Mouse (Mus musculus): Measurements from ENCODE around the gene Lrmda.

Lrmda gene

DNA sequence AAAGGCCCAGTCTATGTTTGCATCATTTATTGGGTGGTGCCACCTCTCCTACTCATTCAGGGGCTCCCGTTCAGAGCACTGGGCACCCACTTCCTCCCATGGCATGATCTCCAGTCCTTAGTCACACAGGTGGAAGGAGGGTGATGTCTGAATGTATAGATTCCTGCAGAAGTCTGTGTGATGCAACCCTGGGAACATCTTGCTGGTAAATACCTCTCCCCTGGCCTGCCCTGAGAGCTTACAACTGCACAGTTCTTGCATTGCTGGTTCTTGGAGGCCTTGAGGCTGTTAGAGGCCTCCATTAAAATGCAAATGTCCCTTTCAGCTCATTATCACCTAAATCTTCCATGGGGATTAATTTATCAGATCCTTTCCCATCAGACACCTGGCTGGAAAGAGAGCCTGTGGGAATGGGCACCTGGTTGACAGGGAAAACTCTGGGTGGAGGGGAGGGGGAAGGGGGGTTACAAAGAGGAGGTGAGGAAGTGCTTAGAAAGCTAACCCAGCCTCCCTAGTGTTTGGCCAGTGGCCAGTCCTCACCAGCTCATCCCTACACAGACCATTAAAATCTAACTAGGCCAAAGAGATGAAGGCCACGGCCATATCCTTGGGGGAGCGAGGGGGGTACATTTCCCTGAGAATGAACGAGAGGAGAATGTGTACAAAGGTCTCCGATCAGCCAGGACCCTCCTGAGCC lies 659.6 kb downstream of the Lrmda start:
- DNase-seq = no peak

DNA sequence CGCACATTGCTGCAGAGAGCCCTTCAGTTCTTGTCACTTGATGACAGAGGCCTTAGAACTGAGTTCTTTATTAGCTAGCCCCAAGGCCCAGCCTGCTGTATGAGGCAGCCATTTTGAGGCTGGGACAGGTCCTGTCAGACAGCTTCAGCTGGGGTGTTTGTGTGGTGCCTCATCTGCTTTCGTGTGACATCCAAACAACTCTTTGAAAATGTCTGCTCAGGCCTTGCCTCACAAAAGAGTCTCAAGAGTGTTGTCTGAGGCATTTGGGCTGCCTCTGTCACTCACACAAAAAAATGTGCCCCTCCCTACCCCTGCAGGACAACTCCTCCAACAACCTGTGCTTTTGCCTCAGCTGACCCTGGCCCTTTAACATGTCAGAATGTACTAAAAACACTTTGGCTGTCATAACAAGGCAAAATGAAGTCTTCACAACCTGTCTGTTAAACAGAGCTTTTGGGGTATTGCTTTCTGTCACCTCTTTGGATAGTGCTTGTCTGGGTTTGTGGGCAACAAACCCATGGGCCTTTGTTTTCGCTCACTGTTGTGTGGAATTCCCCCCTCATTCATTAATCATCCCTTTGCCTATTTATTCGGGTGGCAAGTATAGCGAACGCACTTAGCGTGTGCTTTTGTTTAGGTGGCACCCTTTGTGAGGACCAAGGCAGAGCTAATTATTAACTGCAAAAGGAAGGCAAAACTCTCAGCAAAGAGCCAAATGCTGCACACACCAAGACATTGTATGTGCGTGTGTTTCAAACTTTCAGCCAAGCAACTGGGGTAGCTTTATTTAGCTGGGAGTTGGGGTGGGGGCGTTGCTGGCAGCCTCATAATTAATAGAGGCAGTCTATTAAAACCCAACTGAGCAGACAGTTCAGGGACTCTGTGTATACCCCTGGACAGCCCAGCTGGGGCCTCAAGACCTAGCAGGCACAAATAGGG lies 660.5 kb downstream of the Lrmda start:
- peak; percentile 32 for DNase-seq

DNA sequence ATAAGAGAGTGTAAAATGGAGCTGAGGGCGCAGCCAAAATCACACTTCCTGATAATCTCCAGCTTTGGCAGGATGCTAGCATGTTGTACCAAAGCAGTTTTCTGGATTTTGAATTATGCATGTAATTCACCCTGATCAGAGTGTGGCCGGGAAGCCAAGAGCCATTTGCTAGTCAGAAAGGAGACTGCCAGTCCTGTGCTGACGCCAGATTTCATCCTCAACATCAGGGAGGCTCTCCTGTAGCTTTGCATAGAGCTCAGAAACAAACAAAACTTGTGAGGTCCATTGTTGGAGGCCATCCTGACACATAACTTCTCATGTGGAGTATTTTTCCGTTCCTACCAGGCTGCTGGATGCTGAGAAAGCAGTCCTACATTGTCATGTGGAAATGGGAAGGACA lies 667.4 kb downstream of the Lrmda start:
- DNase-seq = no peak

DNA sequence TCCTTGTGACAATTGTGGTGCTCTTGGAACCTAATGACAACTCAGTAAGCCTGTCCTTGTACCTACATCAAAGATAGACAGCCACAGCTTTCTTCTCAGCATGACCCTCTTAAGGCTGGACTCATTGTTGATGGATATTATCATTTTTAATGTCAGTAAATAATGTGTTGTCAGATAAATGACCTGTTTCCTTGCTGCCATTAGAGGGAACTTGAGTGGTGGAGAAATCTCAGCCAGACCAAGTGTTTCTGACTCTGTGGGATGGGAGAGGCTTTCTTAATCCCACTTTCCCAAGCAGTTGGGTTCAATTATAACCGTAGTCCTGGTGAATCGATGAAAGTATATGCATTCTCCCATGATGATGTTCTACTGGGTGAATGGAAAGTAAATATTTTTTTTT lies 668.9 kb downstream of the Lrmda start:
- no peak for DNase-seq

DNA sequence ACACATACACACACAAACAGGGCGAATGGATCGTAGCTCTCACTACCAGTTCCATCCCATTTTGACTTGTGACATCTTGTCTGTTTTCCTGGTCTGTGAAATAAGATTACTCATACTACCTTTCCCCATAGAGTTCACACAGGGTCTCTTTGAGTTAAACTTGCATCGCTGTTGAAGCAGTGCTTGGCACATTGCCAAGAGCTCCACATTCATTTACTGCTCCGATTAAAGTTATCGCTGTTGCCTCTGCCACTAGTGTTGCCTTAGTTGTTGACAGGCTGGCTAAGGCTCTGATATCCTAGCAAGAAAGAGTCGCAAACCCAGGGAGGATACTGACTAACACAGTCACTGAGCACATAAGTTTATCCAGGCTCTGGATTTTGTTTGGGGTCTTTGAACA lies 675.9 kb downstream of the Lrmda start:
- no peak for DNase-seq

DNA sequence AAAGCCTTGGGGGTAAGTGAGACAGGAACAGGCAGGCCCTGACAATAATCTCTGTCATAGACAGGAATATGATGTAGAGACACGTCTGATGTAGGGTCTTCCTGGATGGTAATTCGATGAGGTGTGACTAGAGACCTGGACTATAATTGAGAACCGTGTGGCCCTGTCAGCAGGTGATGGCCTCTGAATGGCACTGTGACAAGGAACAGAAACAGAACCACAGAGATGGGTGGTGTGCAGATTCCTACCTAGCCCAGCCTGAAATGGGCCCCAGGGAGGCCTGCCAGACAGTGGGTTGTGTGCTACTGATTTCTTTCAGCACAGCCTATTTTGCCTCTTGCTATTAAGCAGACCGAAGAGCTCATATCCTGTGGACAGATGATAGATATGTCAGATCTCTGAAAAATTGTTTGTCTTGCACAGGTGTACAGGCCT lies 676.4 kb downstream of the Lrmda start:
- no peak for DNase-seq

DNA sequence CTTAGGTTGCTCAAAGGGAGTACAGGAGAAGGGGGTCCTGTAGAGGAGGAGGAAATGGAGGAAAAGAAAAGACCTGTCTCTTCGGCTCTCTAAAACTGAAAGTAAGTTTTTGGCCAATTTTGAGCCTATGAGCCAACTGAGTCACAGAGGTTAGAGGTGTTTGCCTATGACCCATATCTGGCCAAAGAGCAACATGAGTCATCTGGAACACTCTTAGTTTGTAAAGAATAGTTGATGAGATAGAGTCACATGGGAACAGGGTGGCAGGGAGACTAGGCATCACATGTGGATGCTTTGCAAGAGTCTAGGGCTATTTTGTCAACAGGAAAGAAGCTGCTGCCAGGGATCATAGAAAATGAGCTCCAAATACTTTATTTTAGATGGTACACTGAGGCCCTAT lies 680.7 kb downstream of the Lrmda start:
- no peak for DNase-seq

DNA sequence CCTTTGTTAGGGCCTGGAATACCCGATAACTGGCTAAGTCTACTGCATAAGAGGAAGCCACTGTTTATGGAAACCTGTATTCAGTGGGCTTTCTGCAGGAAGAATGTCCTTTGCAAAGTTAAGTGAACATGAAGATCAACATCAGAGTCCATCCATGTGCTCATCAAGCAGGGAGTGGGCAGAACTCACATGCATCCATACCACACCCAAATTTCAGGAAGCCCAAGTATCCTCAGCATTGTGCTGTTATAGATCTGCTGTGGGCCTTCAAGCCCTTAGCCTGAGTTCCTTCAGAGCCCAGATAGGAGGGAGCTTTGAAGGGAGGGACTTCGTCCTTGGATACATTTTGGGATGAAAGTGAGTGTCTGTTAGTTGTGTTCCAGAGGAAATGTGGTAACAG lies 681.2 kb downstream of the Lrmda start:
- DNase-seq = no peak

DNA sequence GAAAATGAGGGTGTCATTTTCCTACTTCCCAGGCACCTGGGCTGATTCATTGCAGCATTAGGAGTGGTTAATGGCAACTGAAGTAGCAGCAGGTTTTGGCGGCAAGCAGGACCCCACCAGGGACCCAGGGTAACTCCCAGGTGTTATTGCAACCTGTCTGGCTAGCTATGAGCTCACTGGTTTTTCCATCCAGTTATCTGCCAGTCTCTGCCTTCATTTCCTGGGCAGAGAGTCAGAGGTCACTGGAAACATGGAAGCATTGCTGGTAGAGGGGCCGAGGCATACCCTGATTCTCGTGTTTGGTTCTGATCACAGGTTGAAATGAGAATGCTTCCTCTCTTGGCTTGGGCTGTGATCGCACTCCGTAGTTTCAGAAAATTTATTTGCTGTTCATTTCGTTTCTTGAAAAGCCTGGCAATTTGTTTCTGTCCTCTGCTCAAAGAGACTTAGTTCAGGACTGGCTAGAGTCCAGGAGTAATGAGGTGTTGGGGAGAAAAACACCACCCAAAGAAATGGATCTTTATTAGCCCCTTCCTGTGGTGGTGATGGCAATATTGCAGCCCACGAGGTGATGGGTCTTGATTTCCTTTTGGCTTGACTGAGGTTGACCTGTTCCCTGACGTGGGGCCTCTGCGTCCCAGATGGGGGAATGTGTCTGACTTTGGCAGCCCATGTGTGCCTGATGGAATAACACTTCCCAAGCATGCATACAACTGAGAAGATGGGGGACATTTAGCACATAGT lies 688.6 kb downstream of the Lrmda start:
- no peak for DNase-seq

DNA sequence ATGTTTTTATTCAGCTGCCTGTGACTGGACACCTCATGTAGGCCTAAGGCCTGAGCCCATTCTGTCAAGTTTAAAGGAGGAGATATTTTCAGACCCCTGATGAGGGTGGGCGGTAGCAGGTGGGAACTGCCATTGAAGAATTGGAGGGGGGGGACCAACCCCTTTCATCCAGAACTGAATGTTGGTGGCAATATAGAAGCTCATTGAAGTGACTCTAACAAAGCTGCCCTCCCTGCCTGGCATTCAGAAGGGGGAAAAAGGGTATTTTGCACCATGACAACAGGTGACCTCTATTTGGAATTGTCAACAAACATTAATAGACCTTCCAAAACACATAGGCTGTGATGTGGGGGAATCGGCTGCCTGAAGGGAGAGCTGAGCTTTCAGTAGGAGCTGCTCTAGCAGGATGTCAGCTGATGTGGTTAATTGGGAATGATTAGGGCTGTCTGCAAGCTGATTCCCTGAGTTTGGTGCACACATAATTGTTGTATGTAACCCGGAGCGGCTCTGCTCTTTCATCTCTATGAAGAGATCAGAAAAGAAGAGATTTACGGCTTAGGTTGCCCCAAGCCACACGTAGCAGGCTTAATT lies 690.7 kb downstream of the Lrmda start:
- no peak for DNase-seq

DNA sequence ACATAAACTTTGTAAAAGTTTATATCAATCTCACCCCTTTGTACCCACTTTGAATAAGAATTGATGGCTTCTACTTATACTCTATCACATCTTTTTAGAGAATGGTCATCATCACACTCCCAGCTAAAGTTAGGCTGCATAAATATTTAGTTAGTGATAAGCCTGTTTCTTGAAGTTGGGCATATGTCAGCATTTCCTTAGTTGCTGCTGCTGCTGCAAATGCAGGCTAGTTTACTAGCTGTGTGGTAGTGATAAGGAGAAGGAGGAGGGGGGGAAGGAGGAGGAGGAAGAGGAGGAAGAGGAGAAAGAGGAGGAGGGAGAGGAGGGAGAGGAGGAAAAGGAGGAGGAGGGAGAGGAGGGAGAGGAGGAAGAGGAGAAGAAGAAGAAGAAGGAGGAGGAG lies 692.9 kb downstream of the Lrmda start:
- no peak for DNase-seq

DNA sequence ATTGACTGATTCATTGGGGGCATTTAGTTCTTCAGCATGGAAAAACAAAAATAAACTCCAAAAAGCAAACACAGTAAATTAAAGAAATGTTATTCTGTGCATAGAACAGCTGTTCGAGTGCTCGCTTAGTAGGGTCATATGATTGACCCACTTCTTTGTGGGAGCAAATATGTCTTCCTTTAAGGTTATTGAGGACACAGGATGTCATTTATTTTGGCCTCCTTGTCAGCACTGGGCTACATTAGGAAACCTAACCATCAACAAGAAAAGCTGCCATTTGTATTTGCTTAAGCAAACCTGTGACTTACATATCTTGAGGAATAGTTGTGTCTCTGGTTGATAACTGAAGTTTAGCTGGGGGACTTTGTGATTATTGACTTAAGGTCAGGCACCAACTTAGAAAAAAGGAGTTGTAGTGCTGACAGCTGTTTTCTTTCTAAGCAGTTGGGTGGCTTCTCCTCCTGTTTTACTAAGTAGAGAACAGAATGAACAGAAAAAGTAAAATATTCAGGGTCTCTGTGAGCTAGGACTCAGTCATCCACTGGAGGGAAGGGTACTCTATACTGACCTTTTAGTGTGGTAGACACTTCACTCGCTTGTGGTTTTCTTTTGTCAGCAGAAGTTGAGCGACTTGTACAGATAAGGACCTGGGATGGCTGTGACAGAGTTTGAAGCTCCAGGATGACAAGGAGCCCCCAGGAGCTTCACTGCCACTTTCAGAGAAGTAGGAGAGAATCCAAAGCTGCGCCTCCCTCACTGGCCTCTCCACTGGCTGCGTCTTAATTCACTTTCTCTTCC lies 696.3 kb downstream of the Lrmda start:
- no peak for DNase-seq

DNA sequence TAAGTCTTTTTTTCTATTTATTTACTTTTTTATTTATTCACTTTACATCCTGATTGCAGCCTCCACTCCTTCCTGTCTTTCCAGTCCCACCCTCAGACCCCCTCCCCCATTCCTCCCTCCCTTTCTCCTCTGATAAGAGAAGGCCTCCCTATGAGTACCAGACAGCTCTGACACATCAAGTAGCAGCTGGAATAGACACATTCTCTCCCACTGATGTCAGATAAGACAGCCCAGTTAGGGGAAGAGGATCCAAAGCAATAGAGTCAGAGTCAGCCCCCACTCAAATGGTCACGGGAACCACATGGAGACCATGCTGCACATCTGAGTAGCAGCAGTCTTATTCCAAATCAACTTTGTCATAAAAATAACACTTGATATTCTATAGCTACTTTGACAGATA lies 700.5 kb downstream of the Lrmda start:
- DNase-seq = no peak

DNA sequence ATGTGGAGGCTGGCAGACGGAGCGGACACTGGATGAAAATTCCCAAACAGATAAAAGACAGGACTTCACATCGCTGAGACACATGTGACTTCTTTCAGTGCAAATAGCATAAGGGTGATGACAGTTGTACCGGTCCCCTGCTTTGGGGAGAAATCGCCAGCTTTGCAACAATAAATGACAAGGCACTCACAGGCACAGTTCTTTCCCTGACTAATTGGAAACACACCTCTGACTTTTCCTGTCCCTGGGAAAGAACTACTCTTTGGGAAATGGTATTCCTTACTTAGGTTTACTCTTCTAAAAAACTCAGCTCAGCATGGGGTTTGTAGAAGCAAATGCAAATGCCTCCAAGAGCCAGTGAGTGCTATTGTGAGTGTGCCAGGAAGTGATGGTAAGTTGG lies 702.3 kb downstream of the Lrmda start:
- DNase-seq = no peak

DNA sequence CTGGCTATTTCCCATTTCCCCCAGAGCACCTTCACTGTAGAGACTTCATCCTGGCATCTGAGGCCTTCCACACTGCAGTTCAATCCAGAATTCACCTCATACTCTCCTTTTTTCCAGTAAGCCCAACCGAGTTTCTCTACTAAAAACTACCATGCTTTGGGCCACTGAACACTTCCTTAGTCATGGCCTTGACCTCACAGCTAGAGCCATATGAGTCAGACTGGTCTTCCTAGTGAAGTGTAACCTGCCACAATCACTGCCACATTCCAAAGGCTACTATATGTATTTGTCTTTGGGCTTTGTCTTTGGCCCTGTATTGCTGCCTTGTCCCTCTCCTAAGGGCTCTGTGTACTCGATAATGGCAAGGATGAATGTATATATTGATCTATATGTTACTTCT lies 708.0 kb downstream of the Lrmda start:
- DNase-seq = no peak

DNA sequence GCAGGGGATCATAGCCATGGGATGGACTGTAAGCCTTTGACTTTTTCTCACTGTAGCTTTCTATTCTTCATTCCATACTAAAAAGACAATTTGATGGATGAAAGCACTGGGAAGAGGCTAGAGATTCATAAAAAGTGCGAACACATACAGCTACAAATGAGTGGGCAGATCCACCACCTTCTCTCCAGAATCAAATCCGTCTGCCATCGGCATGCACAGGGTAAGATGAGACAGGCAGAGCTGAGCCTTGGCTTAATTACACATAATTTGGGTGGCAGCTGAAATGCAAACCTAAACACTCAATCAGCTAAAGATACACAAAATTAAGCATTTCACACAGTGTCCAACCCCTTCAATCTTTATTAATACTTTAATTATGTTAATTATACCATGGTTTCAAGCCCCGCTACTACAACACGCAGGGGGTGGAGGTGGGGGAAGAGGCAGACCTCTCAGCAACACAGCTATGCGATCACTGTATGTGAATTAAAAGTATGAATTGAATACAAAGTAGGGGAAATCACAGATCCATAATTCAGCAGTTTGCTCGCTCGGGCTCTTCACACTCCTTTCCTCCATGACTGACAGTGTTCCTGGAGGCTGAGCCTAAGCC lies 709.2 kb downstream of the Lrmda start:
- DNase-seq = no peak

DNA sequence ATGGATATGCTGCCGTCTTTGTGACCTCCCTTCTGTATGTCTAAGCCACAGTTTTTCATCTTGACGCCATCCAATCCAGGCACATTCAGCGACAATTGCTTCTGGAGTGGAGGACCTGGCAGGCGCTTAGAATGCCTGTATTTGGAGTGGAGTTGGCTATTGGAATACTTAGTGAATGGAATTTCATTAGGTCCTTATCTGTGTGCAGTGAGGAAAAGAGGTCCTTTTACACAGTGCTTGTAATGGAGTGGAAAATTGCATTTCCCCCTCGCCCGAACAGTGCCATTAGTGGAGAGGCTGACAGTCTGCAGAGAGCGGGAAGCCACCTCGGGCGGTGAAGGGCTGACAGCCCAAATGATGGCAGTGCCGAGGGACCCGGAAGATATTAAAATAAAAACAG lies 719.1 kb downstream of the Lrmda start:
- DNase-seq = no peak

DNA sequence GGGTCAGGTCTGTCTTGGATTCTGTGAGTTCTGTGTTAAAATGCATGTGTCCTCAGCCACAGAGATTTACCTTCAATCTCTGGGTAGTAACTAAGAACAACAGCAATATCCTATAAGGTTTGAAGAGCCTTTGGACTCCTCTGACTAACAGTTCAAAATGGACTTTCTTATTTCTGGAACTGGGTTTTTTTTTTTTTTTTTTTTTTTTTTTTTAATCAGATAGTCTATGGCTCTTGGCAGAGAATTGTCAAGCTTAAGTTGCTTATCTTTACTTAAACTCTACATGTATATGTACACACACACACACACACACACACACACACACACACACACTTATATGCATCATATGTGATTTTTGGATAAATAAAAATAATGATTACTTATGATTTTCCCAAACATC lies 723.0 kb downstream of the Lrmda start:
- DNase-seq = no peak

DNA sequence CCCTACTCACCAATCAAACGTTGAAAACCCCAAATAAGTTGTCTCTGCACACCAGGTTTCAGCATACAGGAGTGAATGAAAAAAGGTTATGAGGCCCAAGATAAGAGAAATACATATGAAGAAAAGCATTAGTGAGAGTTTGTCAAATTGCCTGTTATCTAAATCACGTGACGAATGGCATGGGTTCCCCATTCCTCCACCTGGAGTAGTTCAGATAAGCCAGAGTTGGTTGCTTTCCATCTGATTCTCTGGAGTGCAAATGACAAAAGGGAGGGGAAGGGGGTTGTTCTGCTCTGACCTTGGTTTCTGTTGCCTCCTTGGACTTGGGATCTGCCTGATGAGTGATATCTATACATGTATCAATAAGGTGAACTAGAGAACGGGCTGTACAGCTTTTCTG lies 723.8 kb downstream of the Lrmda start:
- DNase-seq = no peak

DNA sequence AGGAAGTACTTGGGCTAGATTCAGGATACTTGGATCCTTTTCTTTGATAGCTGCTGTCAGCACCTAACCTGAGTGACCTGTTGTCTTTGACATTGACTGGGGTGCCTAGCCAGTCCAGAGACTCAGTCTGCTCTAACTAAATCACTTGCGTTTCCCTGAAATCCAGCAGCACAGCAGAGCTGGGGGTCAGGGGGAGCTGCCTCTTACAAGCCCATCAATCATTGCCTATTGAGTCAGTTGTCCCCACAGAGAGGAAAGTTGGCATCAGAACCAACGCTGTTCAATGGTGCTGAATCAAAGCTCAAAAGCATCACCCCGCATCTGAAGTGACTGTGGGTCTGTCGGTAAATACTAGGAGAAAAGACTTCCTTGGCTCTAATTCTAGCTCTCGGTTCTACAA lies 725.2 kb downstream of the Lrmda start:
- no peak for DNase-seq

DNA sequence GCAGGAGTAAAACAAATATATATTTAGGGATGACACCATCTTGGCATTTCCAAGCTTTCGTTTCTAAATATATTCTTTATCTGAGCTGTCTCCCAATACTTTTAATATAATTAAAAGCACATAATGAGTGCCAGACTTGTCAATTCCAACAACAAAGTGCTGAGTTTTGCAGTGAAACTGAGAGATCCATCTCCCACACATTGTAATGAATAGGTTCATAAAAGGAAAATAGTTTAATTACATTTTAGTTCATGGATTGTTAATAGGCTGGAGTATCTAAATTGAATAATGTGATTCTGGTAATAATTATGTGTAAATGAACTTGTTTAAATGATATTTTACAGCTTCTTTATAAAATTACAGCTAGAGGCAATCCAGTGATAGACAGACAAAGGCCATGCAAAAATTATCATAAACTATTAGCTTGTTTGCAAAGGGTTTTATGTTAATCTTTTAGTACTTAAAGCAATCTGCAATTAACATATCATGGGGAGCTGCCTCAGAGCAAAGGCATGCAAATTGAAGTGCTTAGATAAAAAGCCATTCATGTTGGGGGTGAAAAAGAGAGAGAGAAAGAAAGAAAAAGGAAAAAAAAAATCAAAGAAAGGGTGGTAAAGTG lies 725.9 kb downstream of the Lrmda start:
- no peak for DNase-seq
